In genomic region chr6:86947100-86947499, GRCm38 (mm10) we compare ENCODE assay signal across 13 mouse cellular contexts.
DNase-seq lines count a peak whose midpoint lies in the region; TF ChIP-seq lines count a peak whose summit lies in the region.
"Had no signal": no experiment of that assay in that cellular context is flagged by ENCODE, and none has a peak within 500 bp of the region (broad histone marks: within the 10 kb centered on the region; RNA-seq: fewer than 3 reads in every experiment).

No protein-coding gene starts in this region.

- H3K27ac ChIP-seq in left cerebral cortex, adult 2 months, result peak overlapping the region; percentile 25
- H3K27ac ChIP-seq: gastrocnemius, adult 2 months had no signal

- DNase-seq in frontal cortex, postnatal 36 days (ENCODE audit: low spot score in 2 of 2), result peak; percentile 46 to 59
- no peak for DNase-seq in frontal cortex, postnatal 10 days (ENCODE audit: low spot score in 2 of 2)
- peak; percentile 35 to 37 for DNase-seq in left cerebral cortex, adult 2 months (ENCODE audit: extremely low spot score in 1 of 2, low spot score in 2 of 2)
- DNase-seq in left cerebral cortex, adult 11 months (ENCODE audit: low spot score), result no peak
- peak; percentile 81 for DNase-seq in brain, adult 2 months (ENCODE audit: low read depth, low spot score)
- DNase-seq in layer of hippocampus, adult 9-11 months, result peak; percentile 27
- no peak for DNase-seq in c-Kit-positive CD71-positive TER-119-positive erythroid progenitor cells, embryonic 14.5 days (ENCODE audit: low spot score)
- no peak for DNase-seq in thymus, postnatal 4 days
- DNase-seq: adrenal gland, postnatal 36 days; cerebellum, adult 11-12 months; gastrocnemius, adult 2 months; heart, postnatal 14 days; thymus, adult 18-20 months had no signal

- no peak for TF ChIP-seq CTCF in left cerebral cortex, adult 2 months (IDR thresholded peaks at IDR 0.05)

- no peak overlapping the region for H3K4me3 ChIP-seq in left cerebral cortex, adult 2 months
- H3K4me3 ChIP-seq: gastrocnemius, adult 2 months had no signal

- intact Hi-C loops in left cerebral cortex, adult 2 months (cut with DNase I), result no loop called here

Comparison
In these comparisons a context has a peak if more than half of its experiments do, and no peak if none do; other contexts are left out.
1. DNase-seq: peak in frontal cortex, postnatal 36 days (2 of 2), left cerebral cortex, adult 2 months (2 of 2), brain, adult 2 months (single experiment) and layer of hippocampus, adult 9-11 months (single experiment); none in frontal cortex, postnatal 10 days (0 of 2), left cerebral cortex, adult 11 months (single experiment), c-Kit-positive CD71-positive TER-119-positive erythroid progenitor cells, embryonic 14.5 days (single experiment) and thymus, postnatal 4 days (single experiment).